Mouse (Mus musculus) heart, embryonic 14.5 days (tissue): Measurements from ENCODE around the gene Colgalt2. TPM values are rescaled to one million over a fixed set of nuclear protein-coding genes. Genes with fewer than 3 reads are reported as not detected.
A peak's percentile ranks its signal among the peaks of the same experiment; 100 is the strongest.

Source experiments
- ATAC-seq: fragments of 200-750 bp; cut with Nextera tagmentation; 2 replicates; pipeline ENCODE4 v1.8.0; 2017; ENCODE audit warnings: low read depth, moderate TSS enrichment; ENCODE audit not compliant: insufficient number of reproducible peaks, insufficient read depth, low FRiP score
- H3K27ac ChIP-seq, 2 experiments: fragments of 200-500 bp in 1 of 2; fragments of 300-500 bp in 1 of 2; sonication (generic) in 1 of 2; replicated peaks in 1 of 2; 2 replicates each; pipeline ENCODE4 v1.5.1; 2012 to 2014; ENCODE audit warnings: low read depth in 2 of 2, low read length in 2 of 2, control low read depth in 1 of 2, mild to moderate bottlenecking in 1 of 2, mixed read lengths in 1 of 2; ENCODE audit not compliant: control insufficient read depth in 1 of 2, insufficient read depth in 1 of 2
- H3K27me3 ChIP-seq: fragments of 300-500 bp; sonication (generic); 2 replicates; pipeline ENCODE4 v1.6.1; 2014; ENCODE audit warnings: mild to moderate bottlenecking, low read length, control low read depth; ENCODE audit not compliant: control insufficient read depth, insufficient read depth
- H3K36me3 ChIP-seq: fragments of 300-500 bp; sonication (generic); 2 replicates; pipeline ENCODE4 v1.6.1; 2014; ENCODE audit warnings: mild to moderate bottlenecking, control low read depth, low read length, mixed read lengths; ENCODE audit not compliant: control insufficient read depth, insufficient read depth
- H3K4me1 ChIP-seq, 2 experiments: fragments of 200-500 bp in 1 of 2; fragments of 300-500 bp in 1 of 2; sonication (generic) in 1 of 2; 2 replicates each; pipeline ENCODE4 v1.6.1; 2012 to 2014; ENCODE audit warnings: low read length in 2 of 2, control low read depth in 1 of 2, mixed read lengths in 1 of 2; ENCODE audit not compliant: control insufficient read depth in 2 of 2, insufficient read depth in 2 of 2
- H3K4me2 ChIP-seq: fragments of 300-500 bp; sonication (generic); 2 replicates; pipeline ENCODE4 v1.6.1; 2014; ENCODE audit warnings: mild to moderate bottlenecking, low read length
- H3K4me3 ChIP-seq, 2 experiments: fragments of 200-500 bp in 1 of 2; fragments of 300-500 bp in 1 of 2; sonication (generic) in 1 of 2; 2 replicates each; pipeline ENCODE4 v1.5.1; 2012 to 2014; ENCODE audit warnings: low read length in 2 of 2, mild to moderate bottlenecking in 2 of 2, control low read depth in 1 of 2, low read depth in 1 of 2, moderate library complexity in 1 of 2; ENCODE audit not compliant: control insufficient read depth in 1 of 2, insufficient read depth in 1 of 2
- H3K9ac ChIP-seq: fragments of 300-500 bp; sonication (generic); 2 replicates; pipeline ENCODE4 v1.6.1; 2014; ENCODE audit warnings: mild to moderate bottlenecking, low read length
- H3K9me3 ChIP-seq: fragments of 300-500 bp; sonication (generic); 2 replicates; pipeline ENCODE4 v1.6.1; 2016; ENCODE audit warnings: low read length, control low read depth; ENCODE audit not compliant: control insufficient read depth
- WGBS: fragments of 180-500 bp; shearing (Covaris S2); extraction: QIAGEN DNeasy Blood & Tissue Kit; methylation state at CpG from one replicate; pipeline ENCODE4 v1.1.7; 2014; 5-methylcytosine and 5-hydroxymethylcytosine counted together
- polyA plus RNA-seq: library from polyadenylated mRNA; unstranded; fragments of >200 nt; fragmentation: Nextera tagmentation; extraction: Ambion mirVana; gene quantifications from 2 replicates; pipeline ENCODE4 v1.2.1, GENCODE M21; 2014

Gene Colgalt2
- polyA plus RNA-seq, 1 experiment from 2014 or later = 2.8 TPM

GRCm38 (mm10) chr1:152386188-152386835 lies 13.3 kb upstream of the Colgalt2 start, which contains the start of gene Tsen15:
Tsen15 (minus strand) TSS chr1:152386688.
- H3K9me3 ChIP-seq = no peaks in the 10 kb centered on the region
- WGBS = under 1% methylated on average over 57 of the region's 57 CpGs
- H3K9ac ChIP-seq = peak within 1 kb of the TSS; percentile 85
- peak within 1 kb of the TSS; percentile 81 for H3K4me2 ChIP-seq
- peak; percentile 90 for ATAC-seq
- H3K27ac ChIP-seq = peak within 1 kb of the TSS in 1 of 2 experiments; percentile 39; a peak in 2 of 4 replicates
- peaks cover 22% of the 10 kb centered on the region for H3K36me3 ChIP-seq
- peak within 1 kb of the TSS; percentile 71 to 77 for H3K4me3 ChIP-seq
- H3K27me3 ChIP-seq = no peaks in the 10 kb centered on the region
- no peaks in the 10 kb centered on the region for H3K4me1 ChIP-seq

DNA sequence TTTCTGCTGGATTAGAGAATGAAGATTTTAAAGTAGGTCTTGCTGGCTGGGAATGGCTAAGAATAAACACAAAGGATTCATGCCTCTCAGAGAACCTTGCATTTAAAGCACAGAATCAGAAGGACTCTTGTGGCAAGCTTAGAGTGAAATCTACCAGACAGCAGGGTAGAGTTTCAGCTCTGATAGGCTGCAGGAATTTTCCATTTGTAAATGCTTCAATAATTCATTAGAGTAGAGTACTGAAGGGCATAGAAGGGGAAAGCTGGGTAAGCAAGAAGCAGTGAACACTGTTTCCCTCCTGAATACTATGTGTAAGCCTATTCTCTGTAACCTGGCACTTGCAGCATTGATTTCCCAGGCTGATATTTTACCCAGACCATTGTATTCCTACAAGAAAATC lies 10.4 kb upstream of the Colgalt2 start:
- no peak for ATAC-seq
- Histone ChIP-seq H3K27ac (peak overlapping the region in 1 of 2 experiments; percentile 41; a peak in 1 of 4 replicates), H3K27me3 (no peaks in the 10 kb centered on the region), H3K9ac (no peak overlapping the region), H3K4me3 (no peak overlapping the region), H3K9me3 (no peaks in the 10 kb centered on the region), H3K4me1 (no peaks in the 10 kb centered on the region), H3K4me2 (no peak overlapping the region), H3K36me3 (peaks cover 2% of the 10 kb centered on the region; the same call in 1 of the 2 replicates)

DNA sequence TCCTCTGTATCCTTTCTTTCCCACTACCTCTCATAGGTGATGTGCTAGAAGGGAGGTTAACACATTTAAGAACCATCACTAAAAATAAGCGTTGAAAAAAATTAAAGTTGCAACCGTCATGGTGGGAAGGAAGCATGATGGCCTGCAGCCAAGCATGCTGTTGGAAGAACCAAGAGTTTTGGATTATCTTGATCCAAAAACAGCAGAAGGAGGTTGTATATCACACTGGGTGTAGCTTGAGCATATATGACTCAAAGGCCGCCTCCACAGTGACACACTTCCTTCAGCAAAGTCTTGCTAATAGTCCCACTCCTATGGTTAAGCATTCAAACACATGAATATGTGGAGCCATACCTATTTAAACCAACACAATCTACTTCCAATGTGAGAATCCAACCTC lies 5.5 kb upstream of the Colgalt2 start:
- Histone ChIP-seq H3K27me3 (no peaks in the 10 kb centered on the region), H3K4me1 (no peaks in the 10 kb centered on the region), H3K36me3 (no peaks in the 10 kb centered on the region), H3K9ac (no peak overlapping the region), H3K4me2 (no peak overlapping the region), H3K27ac (no peak overlapping the region), H3K4me3 (no peak overlapping the region), H3K9me3 (peaks cover 7% of the 10 kb centered on the region)
- no peak for ATAC-seq
- 89% methylated on average over 3 of the region's 3 CpGs for WGBS

GRCm38 (mm10) chr1:152394956-152395515 lies 4.6 kb upstream of the Colgalt2 start:
- Histone ChIP-seq H3K9ac (no peak overlapping the region), H3K27ac (no peak overlapping the region), H3K9me3 (peaks cover 7% of the 10 kb centered on the region), H3K4me1 (no peaks in the 10 kb centered on the region), H3K4me2 (no peak overlapping the region), H3K27me3 (no peaks in the 10 kb centered on the region), H3K36me3 (no peaks in the 10 kb centered on the region), H3K4me3 (no peak overlapping the region)
- ATAC-seq = no peak
- 80% methylated on average over 4 of the region's 4 CpGs for WGBS

GRCm38 (mm10) chr1:152398708-152399107 lies 922 bp upstream of the Colgalt2 start:
- WGBS = 68% methylated on average over 1 of the region's 1 CpGs
- H3K9ac ChIP-seq = no peak overlapping the region
- no peaks in the 10 kb centered on the region for H3K36me3 ChIP-seq
- no peak overlapping the region for H3K4me3 ChIP-seq
- no peak for ATAC-seq
- no peaks in the 10 kb centered on the region for H3K27me3 ChIP-seq
- H3K4me1 ChIP-seq = peaks cover 0 to 2% of the 10 kb centered on the region in 2 experiments; a peak in 2 of 4 replicates
- no peak overlapping the region for H3K27ac ChIP-seq
- H3K4me2 ChIP-seq = no peak overlapping the region
- peaks cover 7% of the 10 kb centered on the region for H3K9me3 ChIP-seq

- no peak overlapping the region for H3K27ac ChIP-seq
- 27% methylated on average over 14 of the region's 14 CpGs for WGBS
- no peak for ATAC-seq
Measured at GRCm38 (mm10) chr1:152400556-152401540, 1.2 kb downstream of the Colgalt2 start.

More at GRCm38 (mm10) chr1:152400556-152401540, 1.2 kb downstream of the Colgalt2 start:
- H3K9me3 ChIP-seq = peaks cover 4% of the 10 kb centered on the region
- H3K9ac ChIP-seq = peak overlapping the region; percentile 85
- peak overlapping the region; percentile 70 to 74 for H3K4me3 ChIP-seq
- H3K4me2 ChIP-seq = peak overlapping the region; percentile 95
- H3K4me1 ChIP-seq = peaks cover 0 to 2% of the 10 kb centered on the region in 2 experiments; a peak in 2 of 4 replicates
- no peaks in the 10 kb centered on the region for H3K36me3 ChIP-seq
- H3K27me3 ChIP-seq = no peaks in the 10 kb centered on the region
